Mouse (Mus musculus) mesoderm, embryonic 11.5 days (tissue): ENCODE results near the gene Gnb1.

ENCODE experiments used
- DNase-seq: peaks from one replicate; pipeline ENCODE4 v3.0.0-alpha.2; 2012; ENCODE audit warnings: low read depth, low spot score

Gnb1 gene

DNA sequence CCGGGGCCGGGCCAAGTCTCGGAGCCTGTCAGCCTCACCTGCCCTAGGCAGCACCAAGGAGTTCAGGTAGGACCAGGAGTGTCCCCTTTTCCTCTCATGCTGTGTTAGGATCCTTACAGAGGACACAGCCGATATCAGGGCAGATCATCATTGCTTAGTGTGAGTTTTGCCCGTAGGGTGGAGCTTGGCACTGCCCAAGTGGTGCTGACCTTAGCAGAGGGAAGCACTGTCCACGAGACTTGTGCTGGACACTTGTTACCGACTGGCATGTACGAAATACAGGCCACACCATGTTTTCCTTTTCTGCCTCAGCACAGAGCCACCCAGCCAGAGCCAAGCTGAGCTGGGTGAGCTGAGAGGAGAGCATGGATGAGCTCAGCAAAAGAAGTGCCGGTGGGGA lies 86.0 kb downstream of the Gnb1 start:
- no peak for DNase-seq

DNA sequence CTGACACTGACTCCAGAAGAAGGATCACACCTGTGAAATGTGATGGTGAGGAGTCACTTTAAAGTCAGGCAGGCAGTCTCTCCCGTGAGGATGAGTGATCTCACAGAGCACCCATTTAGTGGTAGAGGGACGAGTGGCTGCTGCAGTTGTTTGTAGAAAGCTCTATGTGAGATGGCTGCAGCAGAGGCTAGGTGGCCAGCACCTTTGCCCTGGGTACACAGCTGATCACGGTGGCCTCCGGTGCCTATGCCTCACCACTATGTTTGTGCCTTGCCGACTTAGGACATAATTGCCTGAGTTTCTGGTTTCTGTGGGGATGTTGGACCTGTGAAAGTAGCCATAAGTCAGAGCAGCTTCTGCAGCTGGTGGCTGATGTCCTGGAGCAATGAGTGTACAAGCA lies 86.6 kb downstream of the Gnb1 start:
- DNase-seq: no peak

DNA sequence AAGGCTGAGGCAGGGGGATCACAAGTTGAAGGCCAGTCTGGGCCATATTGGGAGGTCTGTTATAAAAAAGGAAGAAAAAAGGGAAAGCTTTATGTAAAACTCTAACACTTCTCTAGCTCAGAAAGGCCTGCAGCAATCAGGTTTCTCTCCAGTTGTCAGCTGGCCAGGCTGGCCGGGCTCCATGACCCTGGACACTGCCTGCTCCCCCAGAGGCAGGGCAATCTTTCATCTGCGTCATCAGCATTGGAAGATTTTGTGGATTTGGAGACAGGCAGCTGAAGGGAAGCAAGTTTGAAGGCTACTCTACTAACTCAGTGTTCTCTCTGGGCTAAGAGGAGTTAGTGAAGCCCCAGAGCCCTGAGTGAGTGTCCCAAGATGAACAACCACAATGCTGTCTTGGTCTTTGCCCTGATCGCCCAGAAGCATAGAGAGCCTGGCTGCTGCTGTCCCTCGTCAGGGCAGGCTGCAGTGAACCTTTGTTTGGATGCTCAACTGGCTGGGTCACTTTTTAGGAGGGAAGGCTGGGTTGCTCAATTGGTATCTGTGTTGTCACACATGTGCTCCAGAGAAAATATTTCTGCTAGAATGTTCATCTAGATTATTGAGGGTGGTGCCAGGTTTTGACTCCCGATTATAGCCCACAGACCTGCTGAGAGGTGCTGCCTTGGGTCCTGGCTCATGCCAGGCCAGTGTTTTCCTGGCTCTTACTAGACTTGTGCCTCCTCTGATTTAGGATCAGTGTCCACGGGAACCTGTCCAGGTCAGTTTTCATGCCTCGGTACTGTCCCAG lies 87.4 kb downstream of the Gnb1 start:
- DNase-seq: no peak

DNA sequence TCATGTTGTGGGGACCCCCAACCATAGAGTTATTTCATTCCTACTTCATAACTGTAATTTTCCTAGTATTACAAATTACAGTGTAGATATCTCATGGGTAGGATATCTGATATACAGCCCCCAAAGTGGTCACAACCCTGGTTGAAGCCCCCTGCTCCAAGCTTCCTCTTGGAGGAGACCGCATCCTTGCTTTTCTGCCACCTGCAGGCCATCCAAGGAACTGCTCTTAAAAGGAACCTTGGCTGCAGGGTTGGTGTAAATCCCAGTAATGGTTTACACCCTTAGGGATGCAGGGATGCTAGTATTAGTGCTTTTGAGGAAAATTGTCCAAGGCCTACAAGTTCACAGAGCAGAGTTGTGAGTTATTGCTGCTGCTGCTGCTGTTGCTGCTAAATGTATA lies 89.3 kb downstream of the Gnb1 start:
- peak; percentile 71 for DNase-seq

DNA sequence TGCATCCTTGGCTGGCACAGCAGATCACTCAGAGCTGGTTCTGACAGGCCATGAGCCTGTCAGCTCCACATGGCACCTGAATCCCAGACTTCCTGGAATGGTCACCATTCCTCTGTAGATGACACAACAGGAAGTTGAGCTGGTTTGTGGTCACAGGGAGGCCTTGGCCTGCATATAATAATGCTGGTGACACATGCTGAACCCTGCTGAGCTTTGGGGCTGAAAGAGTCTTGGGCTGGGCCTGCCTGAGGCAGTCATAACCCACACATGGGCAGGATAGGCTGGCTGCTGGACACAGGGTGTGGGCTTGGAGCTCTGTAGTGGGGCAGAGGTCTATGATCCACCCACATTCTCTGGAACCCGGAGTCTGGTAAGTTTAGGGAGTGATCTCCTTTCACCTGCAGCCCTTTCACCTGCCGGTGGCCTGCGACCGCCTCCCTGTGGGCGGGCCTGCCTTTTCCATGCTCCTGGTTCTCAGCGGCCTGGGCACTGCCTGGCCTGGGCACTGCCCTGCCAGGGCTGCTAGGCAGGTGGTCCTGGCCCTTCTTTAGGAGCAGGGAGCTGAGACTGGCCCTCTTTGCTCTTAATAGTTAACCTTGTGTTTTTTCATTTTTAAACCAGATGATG lies 91.2 kb downstream of the Gnb1 start:
- DNase-seq: no peak

DNA sequence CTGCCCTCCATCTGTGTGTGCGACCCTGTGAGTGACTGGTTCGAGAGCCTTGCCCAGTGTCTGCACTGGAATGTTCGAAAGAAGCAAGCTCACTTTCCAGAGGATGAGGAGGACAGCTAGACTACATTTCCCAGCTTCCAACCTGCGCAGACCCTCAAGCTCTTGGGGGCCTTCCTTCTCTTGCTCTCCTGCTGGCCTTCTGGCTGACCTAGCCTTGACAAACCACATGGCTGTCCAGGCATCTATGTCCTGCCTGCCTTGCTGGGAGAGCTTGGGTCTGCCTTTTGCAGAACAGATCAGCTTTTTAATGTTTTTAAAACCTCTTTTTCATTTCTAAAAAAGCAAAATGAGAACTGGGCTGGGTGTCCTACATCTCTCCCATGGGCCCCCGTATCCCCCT lies 98.2 kb downstream of the Gnb1 start:
- no peak for DNase-seq

DNA sequence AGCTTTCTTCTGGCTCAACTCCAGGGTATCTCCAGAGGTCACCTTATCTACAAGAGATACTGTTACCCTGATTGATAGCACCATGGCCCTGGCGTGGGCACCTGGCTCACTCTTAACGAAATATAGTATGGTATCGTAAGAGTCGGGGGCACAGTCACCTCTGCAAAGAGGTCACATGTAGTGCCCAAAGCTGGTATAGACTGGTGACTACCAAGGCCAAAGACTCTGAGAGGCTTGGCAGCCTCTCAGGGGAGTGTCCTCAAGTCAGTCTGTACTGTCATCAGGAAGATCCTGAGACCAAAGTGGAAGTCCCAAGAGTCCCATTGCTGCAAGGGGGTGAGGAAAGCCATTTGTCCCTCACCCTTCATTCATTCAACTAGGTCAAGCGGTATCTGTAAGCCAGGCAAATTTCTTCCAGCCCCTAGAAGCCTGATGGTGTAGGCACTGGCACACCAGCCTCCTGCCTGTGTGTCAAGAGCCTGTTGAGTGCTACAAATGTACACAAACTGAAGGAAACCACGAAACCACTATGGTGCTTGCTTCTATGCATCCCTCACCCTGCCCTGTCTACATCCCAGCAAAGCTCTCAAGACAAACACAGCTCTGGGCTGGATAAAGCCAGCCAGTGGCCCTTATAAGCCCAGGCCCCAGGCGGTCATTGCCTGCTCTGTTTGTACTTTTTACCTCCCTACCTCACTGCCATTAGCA lies 100.0 kb downstream of the Gnb1 start:
- DNase-seq: no peak

DNA sequence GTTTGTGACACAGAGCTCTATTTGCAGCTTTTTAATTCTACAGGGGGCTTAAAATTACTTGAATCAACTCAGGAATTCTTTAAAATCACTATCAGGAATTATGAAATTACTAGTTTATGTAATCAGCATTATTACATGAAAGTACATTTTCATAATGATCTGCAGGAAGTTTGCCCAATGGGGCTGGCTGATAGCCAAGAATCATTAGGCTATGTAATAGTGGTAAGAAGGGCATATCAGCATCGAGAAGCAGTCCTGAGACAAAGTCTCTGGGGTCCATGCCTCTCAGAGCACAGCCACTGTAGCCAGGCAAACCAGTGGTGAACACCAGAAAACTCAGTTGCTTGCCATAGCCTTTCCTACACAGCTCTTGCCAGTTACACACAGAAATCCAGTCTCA lies 102.6 kb downstream of the Gnb1 start:
- no peak for DNase-seq

DNA sequence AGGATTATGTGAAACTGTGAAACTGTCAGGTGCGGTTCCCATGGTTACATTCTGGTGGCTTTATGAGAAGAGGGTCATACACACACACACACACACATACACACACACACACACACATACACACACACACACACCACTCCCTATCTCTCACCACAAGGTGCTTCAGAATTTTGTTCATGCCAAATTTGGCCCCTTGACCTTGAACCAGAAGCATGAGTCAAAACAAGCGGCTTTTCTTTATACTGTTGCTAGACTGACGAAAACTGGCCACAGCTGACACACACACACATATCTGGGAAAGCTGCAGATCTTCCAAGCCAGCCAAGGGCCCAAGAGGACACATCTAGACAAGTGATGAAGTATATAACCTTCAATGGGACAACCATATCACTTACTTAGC lies 104.6 kb downstream of the Gnb1 start:
- no peak for DNase-seq

DNA sequence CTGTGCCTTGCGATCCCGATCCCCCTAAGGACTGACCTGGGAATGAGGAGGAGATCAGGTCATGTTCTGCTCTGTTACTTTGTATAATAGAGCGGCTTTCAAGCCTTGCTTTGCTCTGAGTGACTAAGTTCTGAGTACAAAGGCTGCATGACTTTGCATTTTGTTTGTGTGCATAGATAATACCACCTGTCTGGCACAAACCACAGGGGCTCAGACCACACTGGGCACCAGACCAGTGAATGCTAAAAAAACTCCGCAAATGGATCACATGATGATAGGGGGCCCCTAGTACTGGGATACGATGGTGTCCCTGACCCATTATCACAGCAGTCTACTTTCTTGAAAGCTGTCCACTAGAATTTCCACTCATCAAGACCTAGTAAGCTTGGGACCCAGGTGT lies 105.4 kb downstream of the Gnb1 start:
- no peak for DNase-seq

DNA sequence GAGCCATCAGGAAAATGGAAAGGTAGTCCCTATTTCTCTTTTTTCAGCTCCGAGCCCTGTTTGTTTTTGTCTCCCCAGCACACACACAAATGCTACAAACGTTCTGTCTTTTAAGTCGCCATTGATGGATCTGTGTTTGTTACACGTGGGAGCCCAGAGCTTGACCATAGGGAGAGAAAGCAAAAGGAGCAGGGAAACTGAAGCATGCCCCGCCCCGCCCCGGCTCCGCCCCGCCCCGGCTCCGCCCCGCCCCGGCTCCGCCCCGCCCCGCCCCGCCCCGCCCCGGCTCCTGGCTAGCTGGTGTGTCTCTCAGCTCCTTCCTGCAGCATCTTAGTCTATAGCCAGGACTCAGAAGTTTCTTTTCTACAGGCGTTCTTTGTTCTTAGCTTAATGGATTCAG lies 107.4 kb downstream of the Gnb1 start:
- no peak for DNase-seq

DNA sequence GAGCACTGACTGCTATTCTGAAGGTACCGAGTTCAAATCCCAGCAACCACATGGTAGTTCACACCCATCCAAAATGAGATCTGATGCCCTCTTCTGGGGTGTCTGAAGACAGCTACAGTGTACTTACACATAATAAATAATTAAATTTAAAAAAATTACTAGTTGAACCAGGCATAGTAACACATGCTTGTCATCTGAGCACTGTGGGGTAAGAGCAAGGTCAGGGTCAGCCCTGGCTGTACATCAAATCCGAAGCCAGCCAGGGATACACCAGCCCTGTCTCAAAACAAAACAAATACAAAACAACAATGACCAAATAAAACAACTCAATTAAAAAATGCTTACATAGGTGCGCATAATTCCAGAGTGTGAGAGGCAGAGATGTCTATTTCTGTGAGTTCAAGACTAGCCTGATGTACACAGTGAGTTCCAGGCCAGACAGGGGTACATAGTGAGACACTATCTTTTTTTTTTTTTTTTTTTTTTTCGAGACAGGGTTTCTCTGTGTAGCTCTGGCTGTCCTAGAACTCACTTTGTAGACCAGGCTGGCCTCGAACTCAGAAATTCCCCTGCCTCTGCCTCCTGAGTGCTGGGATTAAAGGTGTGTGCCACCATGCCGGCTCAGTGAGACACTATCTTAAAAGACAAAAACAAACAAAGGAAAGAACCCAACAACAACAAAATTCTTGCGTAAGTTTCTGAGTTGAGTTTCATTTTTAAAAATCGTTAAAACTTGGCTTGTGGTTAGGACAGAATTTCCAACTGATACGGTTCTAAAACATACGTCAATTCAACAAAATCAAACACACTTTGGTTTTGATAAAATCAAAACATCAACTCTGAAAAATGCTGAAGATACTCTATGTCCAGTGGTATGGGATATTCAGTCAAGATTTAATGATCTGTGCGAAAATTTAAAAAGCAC lies 109.0 kb downstream of the Gnb1 start:
- no peak for DNase-seq

DNA sequence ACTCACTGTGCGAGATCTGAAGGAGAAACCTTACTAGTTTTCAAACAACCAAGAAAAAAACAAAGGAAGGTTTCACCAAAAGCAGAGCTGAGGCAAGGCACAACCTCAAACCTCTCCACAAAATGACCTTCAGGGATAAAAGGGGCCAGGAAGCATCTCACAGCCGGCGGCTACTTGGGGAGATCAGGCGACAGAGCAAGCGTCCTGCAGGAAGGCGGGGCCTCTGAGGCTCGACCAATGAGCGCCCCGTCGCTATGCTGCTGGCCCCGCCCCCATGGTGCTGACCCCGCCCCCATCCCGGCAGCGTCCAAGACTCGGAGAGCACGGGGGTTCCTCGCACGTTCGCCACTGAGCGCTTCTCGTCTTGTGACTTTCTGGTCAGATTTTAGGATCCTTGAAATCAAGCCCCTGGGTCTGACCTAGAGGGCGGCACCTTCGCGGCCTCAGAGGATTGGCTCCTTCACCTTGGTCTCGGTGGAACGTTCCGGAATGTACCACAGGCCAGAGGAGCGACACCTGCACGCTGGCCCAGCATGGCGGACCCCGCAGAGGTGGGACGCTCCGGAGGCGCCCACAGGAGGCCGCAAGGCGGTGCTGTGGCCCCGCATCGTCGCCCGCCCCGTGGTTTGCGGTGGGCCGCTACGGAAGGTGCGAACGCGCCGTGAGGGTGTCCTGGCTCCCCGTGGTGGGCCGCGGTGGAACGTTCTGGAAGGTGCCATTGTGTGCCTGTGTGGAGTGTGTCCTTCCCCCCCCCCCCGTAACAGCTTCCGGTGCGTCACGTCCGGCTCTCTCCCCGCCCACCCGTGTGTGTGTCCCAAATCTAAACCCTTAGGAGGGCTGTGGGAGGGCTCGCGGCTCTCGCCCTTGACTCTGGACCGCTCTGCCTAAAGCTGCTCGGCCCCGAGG lies 110.2 kb downstream of the Gnb1 start, which contains the start of gene Slc35e2:
Gene Slc35e2 (plus strand): TSS at position 326 of the 906 bp plus-strand sequence.
- DNase-seq: peak; percentile 93

DNA sequence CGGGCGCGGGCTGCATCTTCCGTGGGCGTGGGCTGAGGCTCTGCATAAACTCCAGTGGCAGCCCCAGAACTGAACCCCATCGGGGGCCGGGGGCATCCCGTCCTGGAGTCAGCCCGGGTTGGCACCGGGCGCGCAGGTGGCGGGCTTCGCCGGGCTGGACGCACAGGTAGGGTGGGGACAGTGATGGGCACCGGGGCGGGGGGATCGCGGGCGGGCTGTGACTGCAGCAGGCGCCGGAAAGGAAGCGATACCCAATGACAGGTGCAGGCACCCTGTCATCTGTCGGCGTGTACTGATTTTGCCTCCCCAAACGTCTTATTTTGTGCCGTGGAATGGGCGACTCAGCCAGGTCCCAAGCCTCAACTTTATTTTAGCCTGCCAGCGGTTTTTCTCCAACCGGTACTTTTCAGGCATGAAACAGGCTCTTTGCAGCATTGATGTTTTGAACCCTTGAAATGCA lies 110.9 kb downstream of the Gnb1 start:
- no peak for DNase-seq

DNA sequence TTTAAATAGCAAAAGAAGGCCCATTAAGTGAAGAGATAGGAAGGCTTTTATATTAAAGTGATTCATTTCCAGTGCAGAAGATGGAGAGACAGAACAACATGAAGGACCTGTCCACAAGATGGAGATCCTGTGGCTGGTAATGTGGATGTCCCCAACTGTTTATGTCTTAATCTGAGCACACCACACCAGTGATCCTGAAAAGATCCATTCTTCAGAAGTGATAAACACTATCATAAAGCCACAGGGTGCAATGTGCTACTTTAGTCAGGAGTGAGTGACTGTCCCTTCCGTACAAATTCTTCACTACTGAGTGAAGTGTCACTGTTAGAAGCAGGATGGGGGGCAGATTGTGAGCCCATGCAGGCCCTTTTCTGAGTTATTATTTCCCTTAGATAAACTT lies 111.6 kb downstream of the Gnb1 start:
- no peak for DNase-seq

DNA sequence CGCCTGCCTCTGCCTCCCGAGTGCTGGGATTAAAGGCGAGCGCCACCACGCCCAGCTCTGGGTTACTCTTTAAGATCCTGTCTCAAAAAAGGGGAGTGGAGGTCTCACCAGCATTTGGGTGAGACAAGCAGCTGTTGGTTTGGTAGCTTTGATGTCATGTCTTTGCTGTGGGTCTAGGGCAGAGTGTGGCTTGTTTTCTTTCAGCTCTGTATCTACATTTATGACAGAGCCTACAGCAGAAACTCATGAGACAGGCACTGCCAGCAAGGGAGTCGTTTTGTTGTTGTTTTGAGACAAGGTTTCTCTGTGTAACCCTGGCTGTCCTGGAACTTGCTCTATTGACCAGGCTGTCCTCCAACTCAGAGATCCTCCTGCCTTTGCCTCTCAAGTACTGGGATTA lies 112.6 kb downstream of the Gnb1 start:
- DNase-seq: no peak

DNA sequence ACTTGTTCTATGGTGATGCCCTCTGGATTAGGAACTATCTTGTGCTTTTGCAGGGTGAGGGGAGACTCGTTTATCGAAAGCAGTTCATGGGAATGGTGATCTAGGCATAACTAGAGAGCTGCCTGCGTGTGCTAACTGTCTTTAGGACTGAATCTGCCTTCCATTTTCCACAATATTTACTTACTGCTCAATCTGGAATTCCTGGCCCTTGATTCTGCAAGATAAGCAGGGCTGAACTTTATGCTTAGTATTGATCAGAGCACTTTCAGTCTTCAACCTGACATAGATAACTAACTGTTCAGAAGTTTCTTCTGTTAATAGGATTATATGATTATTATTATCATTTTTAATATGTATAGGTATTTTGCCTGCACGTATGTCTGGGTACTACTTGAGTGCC lies 114.0 kb downstream of the Gnb1 start:
- no peak for DNase-seq

DNA sequence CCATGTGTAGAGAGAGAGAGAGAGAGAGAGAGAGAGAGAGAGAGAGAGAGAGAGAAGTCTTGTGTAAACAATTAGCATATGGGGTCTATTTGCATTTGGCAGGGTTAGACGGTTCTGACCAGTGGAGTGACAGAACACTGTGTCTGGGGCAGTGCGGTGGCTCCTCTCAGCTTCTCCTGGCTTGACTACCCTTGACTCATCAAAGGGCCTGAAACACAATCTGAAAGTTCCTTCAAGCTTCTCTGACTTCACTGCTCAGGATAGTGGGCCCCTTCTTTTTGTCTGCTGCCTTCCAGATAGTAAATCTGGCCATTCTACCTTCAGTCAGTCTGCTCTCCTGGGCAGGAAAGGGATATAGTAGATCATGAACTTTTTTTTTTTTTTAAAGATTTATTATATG lies 115.7 kb downstream of the Gnb1 start:
- no peak for DNase-seq
